Mouse (Mus musculus) heart, adult 2 months (tissue): ENCODE data around the gene Tjp1. TPM values are rescaled to one million over a fixed set of nuclear protein-coding genes. Genes with fewer than 3 reads are reported as not detected.

Experiments used
- DNase-seq, 2 experiments: peaks; one replicate each; pipeline ENCODE4 v3.0.0; 2021
- H3K27ac ChIP-seq: fragments of 200-600 bp; 2 replicates; pipeline ENCODE4 v1.8.1; 2022
- H3K27me3 ChIP-seq: fragments of 200-500 bp; 2 replicates; pipeline ENCODE4 v1.6.1; 2012; ENCODE audit warnings: mild to moderate bottlenecking, low read length, inconsistent platforms, mixed read lengths; ENCODE audit not compliant: control insufficient read depth, insufficient read depth
- H3K36me3 ChIP-seq: fragments of 200-500 bp; 2 replicates; pipeline ENCODE4 v1.6.1; 2012; ENCODE audit warnings: low read length, inconsistent platforms; ENCODE audit not compliant: control insufficient read depth, insufficient read depth
- H3K4me1 ChIP-seq: fragments of 200-500 bp; 2 replicates; pipeline ENCODE4 v1.6.1; 2011; ENCODE audit warnings: low read length; ENCODE audit not compliant: control insufficient read depth, insufficient read depth
- H3K4me3 ChIP-seq: fragments of 200-600 bp; 2 replicates; pipeline ENCODE4 v1.8.1; 2022
- H3K79me2 ChIP-seq: fragments of 200-500 bp; replicated peaks from 2 replicates; pipeline ENCODE4 v1.6.1; 2012; ENCODE audit warnings: mild to moderate bottlenecking, inconsistent platforms, low read length, moderate library complexity, mixed read lengths; ENCODE audit not compliant: control insufficient read depth, insufficient read depth
- H3K9ac ChIP-seq: fragments of 200-500 bp; 2 replicates; pipeline ENCODE4 v1.6.1; 2012; ENCODE audit warnings: low read depth, mild to moderate bottlenecking, control low read depth, inconsistent platforms, low read length, mixed read lengths
- CTCF ChIP-seq: fragments of 200-600 bp; IDR thresholded peaks from 2 replicates; pipeline ENCODE4 v1.8.1; 2022; ENCODE audit warnings: antibody characterized with exemption, mild to moderate bottlenecking, moderate library complexity
- EP300 ChIP-seq: fragments of 200-500 bp; IDR thresholded peaks from 2 replicates; pipeline ENCODE4 v1.6.1; 2011; ENCODE audit warnings: low read depth, low read length, control low read depth; ENCODE audit not compliant: insufficient read depth
- POLR2A ChIP-seq: fragments of 200-500 bp; IDR thresholded peaks from 2 replicates; pipeline ENCODE4 v1.6.1; 2011; ENCODE audit warnings: mild to moderate bottlenecking, low read depth, low read length, control low read depth; ENCODE audit not compliant: insufficient read depth
- WGBS: fragments of 180-500 bp; shearing (Covaris S2); methylation state at CpG from one replicate; pipeline ENCODE4 v1.1.7; 2018; 5-methylcytosine and 5-hydroxymethylcytosine counted together
- intact Hi-C: fragments of 180-260 bp; cut with DNase I; formaldehyde crosslinking; loops from one replicate; pipeline ENCODE4 v1.15.1; 2025
- polyA plus RNA-seq: library from polyadenylated mRNA; depleted of rRNA; stranded (reverse); fragments of >200 nt; gene quantifications from 2 replicates; pipeline ENCODE4 v1.2.3, GENCODE M21; 2012
- total RNA-seq, 2 experiments: library from RNA; stranded (reverse); gene quantifications; 2 replicates each; pipeline ENCODE4 v1.2.3; 2021

Tjp1 gene
- total and polyA plus RNA-seq, 3 experiments = 21.7 to 99.7 (median 87.9) TPM

- intact Hi-C loops = loop anchor here (10.0 kb wide), 1 partner anchor 279 kb away; no protein-coding TSS in a partner anchor
- 70% methylated on average over 10 of the region's 10 CpGs for WGBS
- no peaks in the 10 kb centered on the region for H3K36me3 ChIP-seq
- no peak for TF ChIP-seq EP300
- no peak for TF ChIP-seq POLR2A
- no peak for TF ChIP-seq CTCF
- H3K4me1 ChIP-seq = no peaks in the 10 kb centered on the region
- no peak overlapping the region for H3K9ac ChIP-seq
- no peaks in the 10 kb centered on the region for H3K79me2 ChIP-seq
- no peak for DNase-seq
- no peak overlapping the region for H3K27ac ChIP-seq
- H3K4me3 ChIP-seq = no peak overlapping the region
- no peaks in the 10 kb centered on the region for H3K27me3 ChIP-seq
Observed at GRCm38 (mm10) chr7:65513451-65514179, 14.0 kb downstream of the Tjp1 start.

DNA sequence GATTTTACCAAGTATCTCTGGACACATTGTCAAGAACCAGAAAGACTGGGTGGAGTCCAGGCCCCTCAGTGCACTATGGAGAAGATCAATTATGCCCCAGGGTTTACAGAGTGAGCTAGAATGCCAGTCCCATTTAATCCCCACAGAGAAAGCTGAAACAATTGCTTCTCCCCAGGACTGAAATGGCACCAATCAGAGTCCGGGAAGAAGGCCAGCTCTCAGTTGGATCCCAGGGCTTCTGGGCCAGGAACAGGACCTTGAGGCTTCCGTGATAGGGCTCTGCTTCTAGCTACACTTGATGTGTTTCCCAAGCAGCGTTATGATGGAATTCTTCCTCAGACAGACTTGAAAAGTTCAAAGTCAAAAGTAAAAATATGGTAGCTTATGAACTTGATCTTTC is 18.2 kb downstream of the Tjp1 start:
- no peak overlapping the region for H3K4me3 ChIP-seq
- intact Hi-C loops = no loop called here
- no peak overlapping the region for H3K27ac ChIP-seq
- H3K4me1 ChIP-seq = no peaks in the 10 kb centered on the region
- H3K36me3 ChIP-seq = no peaks in the 10 kb centered on the region
- peak; percentile 35 to 43 for DNase-seq
- no peak for TF ChIP-seq EP300
- TF ChIP-seq CTCF = no peak
- TF ChIP-seq POLR2A = no peak
- no peaks in the 10 kb centered on the region for H3K79me2 ChIP-seq
- H3K9ac ChIP-seq = no peak overlapping the region
- 51% methylated on average over 3 of the region's 3 CpGs for WGBS
- no peaks in the 10 kb centered on the region for H3K27me3 ChIP-seq

GRCm38 (mm10) chr7:65507341-65507740 is 20.2 kb downstream of the Tjp1 start:
- DNase-seq = no peak
- WGBS = 88% methylated on average over 5 of the region's 5 CpGs
- no peak overlapping the region for H3K27ac ChIP-seq
- H3K4me3 ChIP-seq = no peak overlapping the region
- intact Hi-C loops = no loop called here
- no peak for TF ChIP-seq POLR2A
- TF ChIP-seq CTCF = no peak
- no peak for TF ChIP-seq EP300
- no peaks in the 10 kb centered on the region for H3K27me3 ChIP-seq
- no peaks in the 10 kb centered on the region for H3K79me2 ChIP-seq
- no peaks in the 10 kb centered on the region for H3K36me3 ChIP-seq
- H3K4me1 ChIP-seq = no peaks in the 10 kb centered on the region
- H3K9ac ChIP-seq = no peak overlapping the region

DNA sequence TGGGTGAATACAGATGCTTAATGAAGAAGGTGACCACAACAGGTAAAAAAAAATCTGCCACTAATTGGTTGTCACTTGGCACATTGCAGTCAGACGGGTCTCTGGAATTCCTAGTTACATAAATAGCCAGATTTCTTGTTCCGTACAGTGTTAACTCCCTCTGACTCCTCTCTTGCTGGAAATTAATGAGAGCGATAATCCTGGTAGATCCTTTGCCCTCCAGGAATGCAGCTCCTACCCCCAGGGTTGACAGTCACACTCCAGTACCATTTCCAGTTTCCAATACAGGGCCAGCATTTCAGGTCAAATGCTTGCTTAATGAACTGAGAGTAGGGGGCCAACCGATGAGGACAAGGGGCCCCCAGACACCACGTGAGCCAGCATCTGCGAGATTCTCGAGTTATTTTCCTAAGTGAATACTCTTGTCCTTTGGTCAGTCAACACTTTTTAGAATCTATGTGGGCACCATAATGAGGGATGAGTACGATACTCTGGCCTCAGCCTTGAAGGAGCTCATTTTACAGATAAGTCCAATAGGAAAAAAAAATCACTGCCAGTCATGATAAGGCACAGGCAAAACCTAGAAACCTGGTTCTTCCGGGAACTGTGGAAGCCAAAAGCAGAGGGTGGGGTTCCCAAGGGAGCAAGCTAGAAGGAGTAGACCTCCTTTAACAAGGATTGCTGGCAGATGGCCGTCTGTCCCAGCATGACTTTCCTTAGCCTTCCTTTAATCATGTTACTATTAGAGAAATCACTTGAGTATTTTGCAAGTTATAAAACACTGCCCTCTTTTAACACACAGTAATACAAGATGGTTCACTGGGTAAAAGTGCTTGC is 24.9 kb downstream of the Tjp1 start:
- intact Hi-C loops = no loop called here

GRCm38 (mm10) chr7:65500746-65501145 is 26.8 kb downstream of the Tjp1 start:
- Histone ChIP-seq H3K27ac (no peak overlapping the region), H3K36me3 (no peaks in the 10 kb centered on the region), H3K79me2 (no peaks in the 10 kb centered on the region), H3K9ac (no peak overlapping the region), H3K4me1 (peaks cover 1% of the 10 kb centered on the region; the same call in 1 of the 2 replicates), H3K27me3 (no peaks in the 10 kb centered on the region), H3K4me3 (no peak overlapping the region)
- DNase-seq = no peak
- WGBS = 27% methylated on average over 7 of the region's 7 CpGs
- TF ChIP-seq CTCF (no peak), POLR2A (no peak), EP300 (no peak)
- intact Hi-C loops = no loop called here

More for the DNA sequence above, 24.9 kb downstream of the Tjp1 start:
- WGBS = 56% methylated on average over 10 of the region's 10 CpGs
- no peak overlapping the region for H3K9ac ChIP-seq
- no peak for TF ChIP-seq CTCF
- TF ChIP-seq POLR2A = no peak
- H3K4me3 ChIP-seq = no peak overlapping the region
- H3K79me2 ChIP-seq = no peaks in the 10 kb centered on the region
- DNase-seq = no peak
- no peaks in the 10 kb centered on the region for H3K27me3 ChIP-seq
- peaks cover 1% of the 10 kb centered on the region; the same call in 1 of the 2 replicates for H3K4me1 ChIP-seq
- no peaks in the 10 kb centered on the region for H3K36me3 ChIP-seq
- H3K27ac ChIP-seq = no peak overlapping the region
